Mouse (Mus musculus): ENCODE measurements around the gene Zfp335.
"Not testable (repeated sequence)": the region's sequence is repeated elsewhere in the genome, so short reads cannot be mapped to it uniquely, and the experiment has no call there.

The Zfp335 gene

DNA sequence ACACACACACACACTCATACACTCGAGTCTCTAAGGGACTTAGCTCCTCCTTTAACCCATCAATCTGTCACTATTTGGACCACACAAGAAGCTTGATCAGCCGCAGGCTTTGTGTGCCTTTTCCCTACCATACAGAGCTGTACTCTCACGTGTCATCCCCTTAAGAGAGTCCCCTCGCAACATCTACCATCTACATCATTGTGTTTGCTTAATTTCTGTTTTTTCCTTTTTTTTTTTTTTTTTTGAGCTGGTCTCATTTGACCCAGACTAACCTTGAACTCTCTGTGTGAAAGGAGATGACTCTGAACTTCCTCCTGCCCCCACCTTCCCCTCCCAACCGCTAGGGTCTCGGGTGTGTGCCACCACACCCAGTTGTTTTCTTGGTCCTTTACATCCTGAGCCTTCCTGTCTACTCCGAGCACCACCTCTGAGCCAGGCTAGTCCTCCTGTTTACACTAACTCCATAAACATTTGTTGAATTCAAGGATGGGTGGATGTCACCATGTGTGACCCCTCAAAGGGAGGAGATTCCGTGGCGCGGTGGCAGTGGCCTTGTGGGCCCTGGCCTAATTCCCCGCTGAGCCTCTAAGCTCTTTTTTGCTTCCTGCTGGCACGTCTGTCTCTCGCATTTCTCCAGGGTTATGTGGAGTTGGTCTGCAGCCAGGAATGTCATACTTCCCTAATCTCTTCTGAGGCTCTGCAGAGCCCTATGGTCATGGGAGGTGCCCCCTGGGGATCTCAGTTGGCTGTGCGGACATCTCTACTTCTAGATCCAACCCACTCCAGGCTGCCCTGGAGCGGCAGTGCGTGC, 44.6 kb downstream of the Zfp335 start:
- DNase-seq (ENCODE audit: low read depth), result no peak

DNA sequence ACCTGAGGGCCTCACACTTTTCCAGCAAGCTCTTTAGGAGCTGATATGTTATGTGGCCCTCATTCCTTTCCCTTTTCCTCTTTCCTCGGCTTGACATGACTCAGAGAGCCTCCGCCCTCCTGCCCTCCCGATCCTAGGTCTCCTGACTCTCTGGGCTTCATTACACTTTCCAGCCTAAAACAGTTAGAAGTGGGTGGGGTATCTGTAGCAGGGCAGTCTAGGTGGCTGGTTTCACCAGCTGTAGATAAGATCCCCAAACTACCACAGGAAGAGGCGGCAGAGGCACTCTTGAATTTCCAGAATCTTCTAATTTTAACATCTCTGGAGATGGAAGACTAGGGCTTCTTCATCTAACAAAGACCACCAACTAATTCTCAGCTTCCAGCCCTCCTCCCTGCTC, 47.0 kb downstream of the Zfp335 start:
- DNase-seq (ENCODE audit: low read depth), result no peak

DNA sequence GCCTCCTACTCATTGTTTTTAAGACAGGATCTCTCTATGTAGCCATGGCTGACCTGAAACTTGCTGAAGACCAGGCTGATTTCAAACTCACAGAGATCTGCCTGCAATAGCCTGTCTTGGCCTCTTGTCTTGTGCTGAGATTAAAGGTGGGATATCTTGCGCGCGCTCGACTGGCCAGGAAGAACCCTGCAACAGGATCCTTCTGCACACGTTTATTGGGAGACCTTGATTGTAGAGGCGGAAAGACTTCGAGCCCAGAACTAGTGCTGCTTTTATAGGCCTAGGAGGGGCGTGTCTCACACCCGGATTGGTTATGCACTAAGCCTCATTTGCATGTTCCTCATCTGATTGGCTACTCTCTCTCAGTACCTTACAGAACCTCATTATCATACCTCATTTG, 48.1 kb downstream of the Zfp335 start:
- not testable (repeated sequence) for DNase-seq (ENCODE audit: low read depth)

DNA sequence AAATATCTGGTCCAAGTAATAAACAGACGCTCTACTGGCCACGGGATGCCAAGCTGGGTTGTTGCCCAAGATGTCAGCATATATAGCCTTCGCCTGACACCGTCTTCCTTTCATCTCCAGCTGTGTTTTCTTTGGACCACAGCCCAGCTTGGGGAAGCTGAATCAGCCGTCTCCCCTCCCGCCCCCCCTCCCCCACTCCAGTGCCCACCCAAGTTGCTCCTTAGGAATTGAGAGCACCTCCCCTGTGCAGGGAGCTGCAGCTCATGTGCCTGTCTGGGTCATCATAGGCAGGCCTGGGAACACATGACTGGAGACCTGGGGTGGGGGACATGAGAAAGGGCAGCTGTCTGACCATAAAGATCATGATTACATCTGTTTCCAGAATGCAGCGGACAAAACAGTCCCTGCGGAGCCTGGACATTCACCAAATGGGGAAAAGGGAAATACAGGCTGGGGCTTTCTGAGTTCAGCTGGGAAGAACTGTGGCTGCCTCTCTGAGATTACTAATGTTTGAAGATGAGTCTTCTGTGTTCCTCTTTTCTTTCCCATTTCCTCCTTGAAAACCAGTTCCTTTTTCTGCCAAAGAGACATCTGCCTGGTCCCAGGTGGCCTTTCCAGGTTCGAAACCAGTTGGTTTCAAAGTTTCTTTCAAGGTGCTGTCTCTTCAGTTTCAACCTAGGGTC, 49.2 kb downstream of the Zfp335 start:
- no peak for DNase-seq (ENCODE audit: low read depth)

DNA sequence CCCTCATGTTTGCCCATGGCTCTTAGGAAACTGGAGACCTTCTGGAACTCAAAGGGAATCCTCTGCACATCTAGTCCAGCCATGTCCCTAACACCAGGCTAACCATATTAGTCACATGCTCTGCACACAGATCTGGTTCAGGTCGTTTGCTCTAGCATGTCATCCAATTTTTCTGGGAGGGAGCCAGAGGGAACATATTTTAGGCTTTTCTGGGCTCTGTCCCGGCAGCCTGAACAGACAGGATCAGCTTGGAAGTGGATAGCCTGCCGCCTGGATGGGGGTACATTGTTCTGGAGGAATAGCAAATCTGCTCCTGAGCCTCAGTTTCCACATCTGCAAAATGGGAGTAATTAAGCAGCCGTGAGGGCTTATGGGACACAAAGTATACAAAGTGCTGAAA, 50.5 kb downstream of the Zfp335 start:
- DNase-seq (ENCODE audit: low read depth), result no peak

DNA sequence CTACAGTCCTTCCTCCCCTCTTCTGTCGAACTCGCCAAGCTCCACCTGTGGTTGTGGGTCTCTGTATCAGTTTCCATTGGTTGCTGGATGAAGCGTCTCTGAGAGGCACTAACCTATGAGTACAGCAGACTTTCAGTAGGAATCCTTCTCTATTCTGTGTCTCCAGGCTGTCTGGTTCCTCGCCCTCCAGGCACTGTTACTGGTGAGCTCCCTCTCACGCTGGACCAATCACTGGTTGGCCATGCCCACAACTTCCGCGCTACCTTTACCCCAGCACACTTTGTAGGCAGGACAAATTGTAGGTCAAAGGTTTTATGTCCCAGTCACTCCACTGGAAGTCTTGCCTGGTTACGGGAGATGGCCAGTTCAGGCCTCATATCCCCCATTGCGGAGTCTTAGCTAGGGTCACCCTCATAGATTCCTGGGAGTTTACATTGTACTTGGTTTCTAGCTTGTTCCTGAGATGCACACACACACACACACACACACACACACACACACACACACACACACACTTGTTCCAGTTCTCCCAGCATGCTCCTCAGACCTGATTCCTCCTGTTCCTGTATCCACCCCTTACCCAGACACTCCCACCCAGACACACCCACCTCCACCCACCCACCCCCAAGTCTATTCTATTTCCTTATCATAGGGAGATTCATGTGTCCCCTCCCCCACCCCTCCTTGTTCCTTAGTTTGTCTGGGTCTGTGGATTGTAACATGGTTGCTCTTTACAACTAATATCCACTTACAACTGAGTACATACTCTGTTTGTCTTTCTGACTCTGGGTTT, 51.7 kb downstream of the Zfp335 start:
- no peak for DNase-seq (ENCODE audit: low read depth)

DNA sequence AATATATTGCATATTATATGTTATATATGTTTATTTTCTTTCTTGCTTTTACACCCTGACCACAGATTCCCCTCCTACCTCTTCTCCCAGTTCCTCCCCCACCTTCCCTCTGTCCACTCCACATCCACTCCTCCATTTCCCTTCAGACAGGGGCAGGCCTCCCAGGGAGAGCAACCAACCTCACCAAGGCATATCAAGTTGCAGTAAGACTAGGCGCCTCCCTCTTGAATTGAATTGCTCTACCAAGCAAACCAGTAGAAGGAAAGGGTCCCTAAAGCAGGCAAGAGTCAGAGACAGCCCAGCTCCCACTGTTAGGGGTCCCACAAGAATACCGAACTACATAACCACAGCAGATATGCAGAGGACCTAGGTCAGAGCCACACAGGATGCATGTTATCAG, 52.4 kb downstream of the Zfp335 start:
- no peak for DNase-seq (ENCODE audit: low read depth)

DNA sequence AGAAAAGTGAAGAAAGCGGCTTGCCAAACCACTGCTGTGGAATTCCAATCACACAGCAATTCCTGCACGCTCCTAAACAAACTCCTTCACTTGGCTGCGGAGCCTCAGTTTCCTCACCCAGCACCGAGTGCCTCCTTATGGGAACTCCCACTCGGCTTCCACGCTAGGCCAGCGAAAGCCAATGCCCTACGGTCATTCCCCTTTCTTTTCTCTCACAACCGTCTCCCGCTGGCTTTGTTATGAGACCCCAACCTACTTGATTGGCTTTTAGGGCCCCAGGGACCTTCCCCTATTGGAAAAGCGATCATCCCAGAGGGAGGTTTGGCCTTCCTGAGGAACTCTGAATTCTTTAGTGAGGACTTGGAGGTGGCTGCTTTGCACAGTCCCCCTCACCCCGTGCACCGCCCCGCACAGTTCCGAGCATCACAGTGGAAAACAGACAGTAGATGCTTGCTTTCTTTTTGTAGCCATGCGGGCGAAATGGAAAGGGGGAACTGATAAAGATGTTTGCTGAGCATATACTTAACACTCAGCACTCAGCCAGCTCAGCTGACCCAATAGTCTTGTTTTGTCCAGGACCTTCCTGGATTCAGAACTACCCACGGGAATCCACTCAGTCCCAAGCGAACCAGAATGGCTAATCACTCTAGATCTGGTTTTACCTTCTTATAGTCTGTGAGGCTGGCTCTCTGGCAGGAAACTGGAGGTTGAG, 53.6 kb downstream of the Zfp335 start:
- no peak for DNase-seq (ENCODE audit: low read depth)

DNA sequence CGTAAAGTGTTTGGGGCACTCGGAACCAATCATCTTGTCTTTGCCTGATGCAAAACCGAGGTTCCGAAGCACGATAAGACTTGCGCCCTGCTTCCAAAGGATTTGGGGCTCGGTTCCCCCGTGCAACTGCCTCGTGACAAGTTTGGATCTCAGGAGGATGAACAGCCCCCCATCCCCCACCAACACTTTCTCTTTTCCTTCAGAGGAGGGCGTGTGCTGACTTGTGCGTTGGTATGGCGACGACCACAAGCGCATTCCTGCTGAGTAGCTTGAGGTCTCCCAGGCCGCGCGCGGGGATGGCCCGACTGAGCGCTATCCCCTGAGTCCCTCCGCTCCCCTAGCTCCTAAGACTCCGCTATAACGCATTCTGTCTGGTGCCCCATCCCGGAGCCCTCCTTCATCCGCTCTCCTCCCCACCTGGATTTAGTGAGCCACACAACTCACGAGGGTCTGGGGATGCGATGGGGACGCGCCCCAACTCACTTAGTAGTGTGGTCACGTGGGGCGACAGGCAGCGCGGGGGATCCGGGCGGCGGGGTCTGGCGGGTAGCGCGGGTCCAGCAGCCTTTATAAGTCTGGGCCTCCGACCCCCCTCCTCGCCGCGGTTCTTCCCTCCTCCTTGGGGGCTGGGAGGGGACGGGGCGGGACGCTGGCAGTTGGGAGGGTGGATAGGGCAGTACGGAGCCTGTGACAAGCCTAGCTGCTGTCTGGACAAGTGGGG, 54.3 kb downstream of the Zfp335 start, which contains the start of gene Pltp:
Pltp (minus strand) TSS at position 611 of the 721 bp plus-strand sequence.
- DNase-seq (ENCODE audit: low read depth), result no peak

DNA sequence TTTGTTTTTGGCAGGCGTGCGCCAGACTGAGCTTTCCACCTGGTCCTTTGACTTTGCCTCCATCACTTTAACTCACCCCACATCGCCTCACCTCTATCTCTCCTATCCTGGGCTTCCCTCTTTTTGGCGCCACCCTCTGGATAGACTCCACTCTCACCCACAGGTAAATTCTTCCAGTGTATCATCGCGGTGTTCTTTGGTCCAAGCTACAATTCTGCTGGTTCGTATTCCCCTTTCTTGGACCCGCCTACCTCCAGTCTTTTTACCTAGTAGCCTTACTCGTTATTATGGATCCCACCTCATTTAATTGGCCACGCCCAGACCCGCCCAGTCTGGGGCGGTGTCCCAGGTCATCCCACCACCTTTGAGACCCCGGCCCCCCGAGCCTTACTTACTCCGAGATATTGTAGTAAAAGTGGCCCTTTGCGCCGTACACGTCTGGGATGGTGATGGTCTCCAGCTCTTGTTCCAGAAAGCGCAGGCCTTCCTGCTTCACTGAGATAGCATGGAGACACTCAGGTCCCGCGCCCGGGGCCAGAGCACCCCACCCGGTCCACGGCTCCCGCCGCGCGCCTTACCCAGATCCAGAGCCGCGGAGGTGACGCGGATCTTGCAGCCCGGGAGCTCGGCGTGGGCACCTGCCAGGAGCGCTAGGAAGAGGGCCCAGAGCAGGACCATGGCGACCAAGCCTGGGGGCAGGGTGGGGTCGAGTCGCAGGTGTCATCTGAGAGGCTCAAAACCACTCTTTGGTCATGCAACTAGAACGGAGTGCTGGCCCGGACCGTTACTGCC, 55.1 kb downstream of the Zfp335 start:
- no peak for DNase-seq (ENCODE audit: low read depth)

DNA sequence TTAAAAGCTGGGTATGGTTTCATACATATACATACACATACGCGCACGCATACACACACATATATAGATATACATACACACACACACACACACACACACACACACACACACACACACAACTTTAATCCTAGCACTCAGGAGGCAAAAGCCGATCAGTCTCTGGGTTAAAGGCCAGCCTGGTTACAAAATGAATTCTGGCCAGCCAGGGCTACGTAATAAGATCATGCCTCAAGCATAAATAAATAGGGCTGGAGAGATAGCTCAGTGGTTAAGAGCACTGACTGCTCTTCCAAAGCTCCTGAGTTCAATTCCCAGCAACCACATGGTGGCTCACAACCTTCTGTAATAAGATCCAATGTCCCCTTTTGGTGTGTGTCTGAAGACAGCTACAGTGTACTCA, 56.0 kb downstream of the Zfp335 start:
- not testable (repeated sequence) for DNase-seq (ENCODE audit: low read depth)

DNA sequence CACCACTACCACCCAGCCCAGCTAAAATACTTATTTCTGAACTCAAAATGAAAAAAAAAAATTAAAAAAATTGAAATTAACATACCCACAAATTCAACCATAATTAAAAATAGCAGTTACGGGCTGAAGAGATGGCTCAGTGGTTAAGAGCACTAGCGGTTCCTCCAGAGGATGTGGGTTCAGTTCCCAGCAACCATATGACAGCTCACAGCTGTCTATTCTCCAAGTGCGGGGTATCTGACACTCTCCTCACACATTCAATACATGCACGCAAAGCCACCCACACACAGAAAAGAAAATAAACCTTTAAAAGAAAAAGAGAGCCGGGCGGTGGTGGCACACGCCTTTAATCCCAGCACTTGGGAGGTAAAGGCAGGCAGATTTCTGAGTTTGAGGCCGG, 61.5 kb downstream of the Zfp335 start:
- DNase-seq (ENCODE audit: low read depth), result no peak

DNA sequence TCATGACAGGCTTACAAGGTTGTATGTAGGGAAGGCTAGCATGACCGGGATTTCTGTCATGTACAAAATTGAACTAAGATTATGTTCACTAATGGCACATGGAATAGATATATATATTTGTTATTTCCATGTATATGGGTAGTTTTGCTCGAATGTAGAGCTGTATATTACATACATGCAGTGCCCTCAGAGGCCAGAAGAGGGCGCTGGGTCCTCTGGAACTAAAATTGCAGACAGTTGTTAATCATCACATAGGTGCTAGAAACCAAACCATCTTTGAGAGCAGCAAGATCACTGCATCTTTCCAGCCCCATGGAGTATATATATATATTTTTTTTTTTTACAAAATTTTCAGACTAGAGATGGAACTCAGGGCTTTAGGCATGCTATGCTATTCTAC, 65.8 kb downstream of the Zfp335 start:
- no peak for DNase-seq (ENCODE audit: low read depth)

Data from c-Kit-positive CD71-negative TER-119-negative erythroid progenitor cells, embryonic 14.5 days (primary cell).